Mouse (Mus musculus) neural tube, embryonic 11.5 days (tissue): ENCODE measurements around the gene Plekha6. TPM values are rescaled to one million over a fixed set of nuclear protein-coding genes. Genes with fewer than 3 reads are reported as not detected.
A peak's percentile ranks its signal among the peaks of the same experiment; 100 is the strongest.

Source experiments
- ATAC-seq: fragments of 200-750 bp; cut with Nextera tagmentation; 2 replicates; pipeline ENCODE4 v1.8.0; 2017; ENCODE audit warnings: moderate number of reproducible peaks, mild to moderate bottlenecking, moderate TSS enrichment, moderate library complexity; ENCODE audit not compliant: insufficient read depth, low FRiP score, low TSS enrichment
- DNase-seq: peaks from one replicate; pipeline ENCODE4 v3.0.0-alpha.2; 2015; ENCODE audit warnings: low spot score
- H3K27ac ChIP-seq: fragments of 300-500 bp; sonication (generic); 2 replicates; pipeline ENCODE4 v1.5.1; 2014; ENCODE audit warnings: low read depth, mild to moderate bottlenecking, low read length
- H3K27me3 ChIP-seq: fragments of 300-500 bp; sonication (generic); 2 replicates; pipeline ENCODE4 v1.6.1; 2014; ENCODE audit warnings: mild to moderate bottlenecking, low read length, mixed read lengths; ENCODE audit not compliant: control insufficient read depth, insufficient read depth
- H3K36me3 ChIP-seq: fragments of 300-500 bp; sonication (generic); 2 replicates; pipeline ENCODE4 v1.6.1; 2014; ENCODE audit warnings: mild to moderate bottlenecking, low read length, moderate library complexity, mixed read lengths; ENCODE audit not compliant: control insufficient read depth, insufficient read depth
- H3K4me1 ChIP-seq: fragments of 300-500 bp; sonication (generic); 2 replicates; pipeline ENCODE4 v1.6.1; 2014; ENCODE audit warnings: low read length, mixed read lengths; ENCODE audit not compliant: control insufficient read depth, insufficient read depth
- H3K4me2 ChIP-seq: fragments of 300-500 bp; sonication (generic); 2 replicates; pipeline ENCODE4 v1.6.1; 2014; ENCODE audit warnings: low read depth, mild to moderate bottlenecking, moderate library complexity
- H3K4me3 ChIP-seq: fragments of 300-500 bp; sonication (generic); 2 replicates; pipeline ENCODE4 v1.5.1; 2014; ENCODE audit warnings: low read depth, low read length
- H3K9ac ChIP-seq: fragments of 300-500 bp; sonication (generic); 2 replicates; pipeline ENCODE4 v1.6.1; 2014; ENCODE audit warnings: mild to moderate bottlenecking, low read length
- H3K9me3 ChIP-seq: fragments of 300-500 bp; sonication (generic); 2 replicates; pipeline ENCODE4 v1.6.1; 2016; ENCODE audit warnings: low read length; ENCODE audit not compliant: control insufficient read depth
- WGBS: fragments of 180-500 bp; shearing (Covaris S2); extraction: QIAGEN DNeasy Blood & Tissue Kit; methylation state at CpG from one replicate; pipeline ENCODE4 v1.1.7; 2014; 5-methylcytosine and 5-hydroxymethylcytosine counted together
- polyA plus RNA-seq: library from polyadenylated mRNA; unstranded; fragments of >200 nt; fragmentation: Nextera tagmentation; extraction: Ambion mirVana; gene quantifications from 2 replicates; pipeline ENCODE4 v1.2.1, GENCODE M21; 2014

Plekha6 gene
- polyA plus RNA-seq, 1 experiment from 2014 or later: 12.5 TPM

GRCm38 (mm10) chr1:133171357-133171756, 7.3 kb downstream of the Plekha6 start:
- Histone ChIP-seq H3K4me3 (no peak overlapping the region), H3K27me3 (peaks cover 2% of the 10 kb centered on the region; the same call in 1 of the 2 replicates), H3K4me2 (no peak overlapping the region), H3K36me3 (no peaks in the 10 kb centered on the region), H3K9ac (no peak overlapping the region), H3K9me3 (no peaks in the 10 kb centered on the region), H3K4me1 (no peaks in the 10 kb centered on the region), H3K27ac (no peak overlapping the region)
- DNase-seq: no peak
- ATAC-seq: no peak
- WGBS: 90% methylated on average over 9 of the region's 9 CpGs

- Histone ChIP-seq H3K9ac (no peak overlapping the region), H3K4me2 (no peak overlapping the region), H3K27me3 (no peaks in the 10 kb centered on the region), H3K4me3 (no peak overlapping the region), H3K27ac (no peak overlapping the region), H3K36me3 (no peaks in the 10 kb centered on the region), H3K9me3 (no peaks in the 10 kb centered on the region), H3K4me1 (no peaks in the 10 kb centered on the region)
- 83% methylated on average over 6 of the region's 6 CpGs for WGBS
- no peak for DNase-seq
- no peak for ATAC-seq
Measured at GRCm38 (mm10) chr1:133175150-133175549, 11.1 kb downstream of the Plekha6 start.

- Histone ChIP-seq H3K4me1 (0 out of 2 replicates have a peak, but pooled peaks cover 7% of the 10 kb centered on the region), H3K4me3 (no peak overlapping the region), H3K36me3 (no peaks in the 10 kb centered on the region), H3K9me3 (no peaks in the 10 kb centered on the region), H3K27ac (no peak overlapping the region), H3K27me3 (0 out of 2 replicates have a peak, but pooled peaks cover 2% of the 10 kb centered on the region), H3K4me2 (no peak overlapping the region), H3K9ac (no peak overlapping the region)
- peak; percentile 76 for DNase-seq
- no peak for ATAC-seq
- 50% methylated on average over 8 of the region's 8 CpGs for WGBS
Measured at GRCm38 (mm10) chr1:133177480-133178172, 13.6 kb downstream of the Plekha6 start.

- Histone ChIP-seq H3K9ac (no peak overlapping the region), H3K9me3 (no peaks in the 10 kb centered on the region), H3K27me3 (0 out of 2 replicates have a peak, but pooled peaks cover 2% of the 10 kb centered on the region), H3K36me3 (no peaks in the 10 kb centered on the region), H3K4me2 (no peak overlapping the region), H3K4me1 (peaks cover 16% of the 10 kb centered on the region), H3K4me3 (no peak overlapping the region), H3K27ac (no peak overlapping the region)
- DNase-seq: no peak
- ATAC-seq: no peak
- 85% methylated on average over 11 of the region's 11 CpGs for WGBS
Measured at GRCm38 (mm10) chr1:133178732-133179440, 14.9 kb downstream of the Plekha6 start.

GRCm38 (mm10) chr1:133181072-133182015, 17.3 kb downstream of the Plekha6 start:
- WGBS: under 1% methylated on average over 31 of the region's 31 CpGs
- Histone ChIP-seq H3K4me3 (peak overlapping the region; percentile 53), H3K27ac (peak overlapping the region; percentile 98), H3K27me3 (0 out of 2 replicates have a peak, but pooled peaks cover 2% of the 10 kb centered on the region), H3K36me3 (no peaks in the 10 kb centered on the region), H3K4me1 (peaks cover 16% of the 10 kb centered on the region), H3K9ac (peak overlapping the region; percentile 63), H3K9me3 (no peaks in the 10 kb centered on the region), H3K4me2 (peak overlapping the region; percentile 80)
- peak; percentile 70 for ATAC-seq
- peak; percentile 92 for DNase-seq

- H3K4me1 ChIP-seq: peaks cover 19% of the 10 kb centered on the region
- peak overlapping the region; percentile 78 for H3K9ac ChIP-seq
- 0 out of 2 replicates have a peak, but pooled peaks cover 2% of the 10 kb centered on the region for H3K27me3 ChIP-seq
- ATAC-seq (peak; percentile 64), DNase-seq (peak; percentile 81)
- H3K4me3 ChIP-seq: peak overlapping the region; percentile 53
- no peaks in the 10 kb centered on the region for H3K9me3 ChIP-seq
- peak overlapping the region; percentile 80 for H3K4me2 ChIP-seq
- H3K36me3 ChIP-seq: no peaks in the 10 kb centered on the region
- under 1% methylated on average over 23 of the region's 25 CpGs for WGBS
- H3K27ac ChIP-seq: peak overlapping the region; percentile 98
Measured at GRCm38 (mm10) chr1:133182016-133182705, 18.2 kb downstream of the Plekha6 start.

- Histone ChIP-seq H3K4me3 (peak overlapping the region; percentile 53), H3K27me3 (0 out of 2 replicates have a peak, but pooled peaks cover 2% of the 10 kb centered on the region), H3K9me3 (no peaks in the 10 kb centered on the region), H3K4me1 (peaks cover 24% of the 10 kb centered on the region), H3K27ac (peak overlapping the region; percentile 98), H3K36me3 (no peaks in the 10 kb centered on the region), H3K9ac (peak overlapping the region; percentile 78), H3K4me2 (peak overlapping the region; percentile 80)
- ATAC-seq (peak; percentile 60), DNase-seq (peak; percentile 76)
- WGBS: under 1% methylated on average over 16 of the region's 16 CpGs
Measured at GRCm38 (mm10) chr1:133182706-133183095, 18.7 kb downstream of the Plekha6 start.
